Mouse (Mus musculus) urinary bladder, postnatal 4 days (tissue): Measurements from ENCODE around the gene Eda2r.

ENCODE experiments used
- DNase-seq, 2 experiments: peaks; one replicate each; pipeline ENCODE4 v3.0.0; 2021 to 2022; ENCODE audit warnings: low spot score in 2 of 2

The Eda2r gene

GRCm38 (mm10) chrX:97377065-97377421, at the start of gene Eda2r:
Gene Eda2r (minus strand): TSS chrX:97377216.
- DNase-seq = peak in 1 of 2 experiments; percentile 37

DNA sequence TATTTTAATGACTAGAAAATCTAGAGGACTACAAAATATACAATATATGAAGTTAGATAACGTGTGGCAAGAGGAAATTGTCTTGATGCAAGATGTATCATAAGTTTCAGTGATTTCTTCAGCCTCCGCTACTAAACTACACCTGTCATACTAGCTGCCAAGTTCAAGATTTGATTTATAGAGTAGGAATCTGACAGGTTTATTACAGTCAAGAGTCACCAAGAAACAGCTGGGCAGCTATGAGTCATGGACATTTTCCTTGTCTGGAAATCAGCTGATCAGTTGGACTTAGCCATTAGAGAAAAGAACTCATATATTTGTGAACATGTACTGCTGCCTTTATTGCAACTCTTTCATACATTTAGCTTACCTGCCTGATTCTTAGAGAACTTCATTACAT, 20.9 kb upstream of the Eda2r start:
- DNase-seq = no peak

- DNase-seq = no peak
Observed at GRCm38 (mm10) chrX:97378076-97378475, 1.1 kb upstream of the Eda2r start.

DNA sequence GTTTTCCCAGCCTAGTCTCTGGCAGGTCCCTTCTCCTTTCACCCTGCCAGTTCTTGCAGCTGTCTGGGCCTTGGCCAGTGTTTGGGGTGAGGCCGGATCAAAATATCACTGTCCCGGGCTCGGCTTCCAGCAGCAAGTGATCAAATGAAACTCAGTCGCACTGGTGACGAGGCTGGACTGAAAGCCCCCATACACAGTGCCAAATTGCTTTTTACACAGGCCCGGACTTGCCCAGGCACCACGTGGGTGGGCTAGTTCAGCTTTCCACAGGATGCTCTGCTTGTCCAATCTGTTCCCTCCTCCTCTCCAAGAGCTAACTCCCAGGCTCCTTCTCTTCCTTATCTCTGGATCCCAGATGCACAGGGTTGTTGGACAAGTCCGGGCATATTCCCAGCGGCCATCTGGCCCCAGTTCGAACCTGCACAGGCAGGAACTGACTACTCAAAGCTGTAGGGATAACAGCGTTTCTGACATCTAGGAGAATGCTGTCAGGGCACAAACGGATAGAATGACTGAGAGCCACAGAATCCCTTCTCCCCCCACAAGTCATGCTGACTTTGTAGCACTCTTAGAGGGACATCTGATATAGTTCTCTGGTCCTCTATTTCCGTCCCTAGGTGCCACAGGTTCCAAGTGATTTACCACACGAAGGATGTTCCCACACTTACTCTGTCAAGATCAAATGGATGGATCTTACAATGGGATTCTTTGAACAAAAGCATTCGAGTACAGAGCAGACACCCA, 523 bp downstream of the Eda2r start:
- DNase-seq = peak; percentile 65 to 68

GRCm38 (mm10) chrX:97372826-97373225, 4.2 kb downstream of the Eda2r start:
- DNase-seq = no peak

DNA sequence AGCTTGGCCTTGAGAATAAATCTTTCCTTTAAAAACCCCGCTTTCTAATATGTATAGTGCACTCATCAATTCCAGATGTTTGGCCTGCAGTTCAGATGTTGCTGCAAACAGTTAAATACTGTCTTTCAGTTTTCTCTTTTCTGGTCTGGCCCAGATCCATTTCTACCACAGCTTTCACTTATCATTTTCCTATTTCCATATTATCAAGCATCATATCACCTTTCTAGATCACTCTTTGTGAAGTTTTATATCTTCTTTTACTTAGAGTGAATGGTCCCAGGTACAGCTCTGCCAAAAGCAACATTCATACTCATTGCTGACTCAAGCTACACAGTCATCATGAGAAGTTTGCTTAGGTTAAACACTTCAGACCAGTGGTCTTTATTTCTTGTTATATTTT, 7.8 kb downstream of the Eda2r start:
- no peak for DNase-seq

DNA sequence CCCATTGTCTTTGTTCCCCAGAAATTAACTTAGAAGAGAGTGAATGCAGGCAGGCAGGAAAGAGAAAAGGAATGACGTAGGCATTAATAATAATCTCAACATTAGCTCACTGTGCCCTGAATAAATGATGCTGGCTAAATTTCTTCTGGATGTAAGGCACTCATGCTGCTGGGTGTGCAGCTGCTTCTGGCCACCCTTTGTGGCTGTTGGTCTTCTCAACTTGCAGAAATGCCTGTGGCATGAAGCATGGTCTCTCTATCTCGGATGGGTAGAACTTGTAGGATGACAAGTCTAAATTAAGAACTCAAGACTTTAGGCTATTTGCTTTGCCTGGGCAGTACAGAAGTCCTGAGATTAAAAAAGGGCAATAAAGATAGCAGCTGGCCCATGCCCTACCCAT, 8.3 kb downstream of the Eda2r start:
- DNase-seq = no peak

GRCm38 (mm10) chrX:97360919-97361318, 16.1 kb downstream of the Eda2r start:
- no peak for DNase-seq

DNA sequence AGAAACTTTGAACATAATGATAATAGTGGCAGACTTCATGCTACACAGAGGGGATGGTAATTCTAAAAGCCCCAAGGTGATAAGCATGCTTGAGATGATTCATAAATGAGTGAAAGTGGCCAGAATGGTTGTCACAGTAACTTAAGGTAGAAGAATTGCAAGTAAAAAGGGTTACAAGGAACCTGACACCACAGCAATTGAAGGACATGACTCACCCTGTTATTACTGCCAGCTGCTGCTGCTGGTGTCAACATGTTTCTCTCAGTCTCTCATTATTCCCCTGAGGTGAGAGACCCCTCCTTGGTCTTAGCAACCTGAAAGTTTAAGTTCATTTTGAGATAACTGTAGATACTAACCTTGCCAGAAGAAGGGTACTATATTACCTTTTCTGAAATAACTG, 49.1 kb downstream of the Eda2r start:
- DNase-seq = no peak
